Mouse (Mus musculus) heart, adult 2 months (tissue): ENCODE results near the gene Rps6ka2.

Experiments used
- CTCF ChIP-seq: fragments of 200-600 bp; IDR thresholded peaks from 2 replicates; pipeline ENCODE4 v1.8.1; 2022; ENCODE audit warnings: antibody characterized with exemption, mild to moderate bottlenecking, moderate library complexity
- EP300 ChIP-seq: fragments of 200-500 bp; IDR thresholded peaks from 2 replicates; pipeline ENCODE4 v1.6.1; 2011; ENCODE audit warnings: low read depth, low read length, control low read depth; ENCODE audit not compliant: insufficient read depth
- POLR2A ChIP-seq: fragments of 200-500 bp; IDR thresholded peaks from 2 replicates; pipeline ENCODE4 v1.6.1; 2011; ENCODE audit warnings: mild to moderate bottlenecking, low read depth, low read length, control low read depth; ENCODE audit not compliant: insufficient read depth

GRCm38 (mm10) chr17:7222198-7222597 is 52.3 kb downstream of the Rps6ka2 start:
- TF ChIP-seq POLR2A = no peak
- no peak for TF ChIP-seq CTCF
- TF ChIP-seq EP300 = no peak
